Mouse (Mus musculus): ENCODE measurements around the gene Sh3d19.
"Not testable (repeated sequence)": the region's sequence is repeated elsewhere in the genome, so short reads cannot be mapped to it uniquely, and the experiment has no call there.

The Sh3d19 gene

GRCm38 (mm10) chr3:85980036-85980435 is 9.1 kb downstream of the Sh3d19 start:
- DNase-seq (ENCODE audit: low read depth, low spot score), result no peak

- not testable (repeated sequence) for DNase-seq (ENCODE audit: low read depth, low spot score)
These were observed 10.9 kb downstream of the Sh3d19 start for GRCm38 (mm10) chr3:85981761-85982160.

DNA sequence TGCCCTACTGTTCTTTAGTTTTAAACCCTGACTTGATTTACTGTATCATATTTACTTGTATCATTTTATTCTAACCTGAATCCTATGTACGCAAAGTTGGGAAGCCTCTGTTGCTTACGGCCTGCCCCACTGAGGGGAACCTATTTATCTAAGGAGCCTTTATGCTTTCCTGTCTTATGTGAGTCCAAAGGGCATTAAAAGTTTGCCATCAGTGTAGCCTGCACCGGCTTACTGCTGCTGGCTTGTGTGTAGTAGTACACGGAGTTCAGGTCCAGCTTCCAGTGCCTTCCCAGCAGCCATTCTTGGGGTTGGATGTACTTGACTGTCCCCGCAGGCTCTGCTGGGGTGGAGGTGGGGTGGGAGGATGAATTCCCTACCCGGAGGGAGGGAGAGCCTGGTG is 13.6 kb downstream of the Sh3d19 start:
- DNase-seq (ENCODE audit: low read depth, low spot score), result no peak

- DNase-seq (ENCODE audit: low read depth, low spot score), result no peak
These were observed 16.3 kb downstream of the Sh3d19 start for GRCm38 (mm10) chr3:85987225-85987624.

- no peak for DNase-seq (ENCODE audit: low read depth, low spot score)
These were observed 20.4 kb downstream of the Sh3d19 start for GRCm38 (mm10) chr3:85991140-85991801.

GRCm38 (mm10) chr3:85991802-85992156 is 20.9 kb downstream of the Sh3d19 start:
- DNase-seq (ENCODE audit: low read depth, low spot score), result no peak

DNA sequence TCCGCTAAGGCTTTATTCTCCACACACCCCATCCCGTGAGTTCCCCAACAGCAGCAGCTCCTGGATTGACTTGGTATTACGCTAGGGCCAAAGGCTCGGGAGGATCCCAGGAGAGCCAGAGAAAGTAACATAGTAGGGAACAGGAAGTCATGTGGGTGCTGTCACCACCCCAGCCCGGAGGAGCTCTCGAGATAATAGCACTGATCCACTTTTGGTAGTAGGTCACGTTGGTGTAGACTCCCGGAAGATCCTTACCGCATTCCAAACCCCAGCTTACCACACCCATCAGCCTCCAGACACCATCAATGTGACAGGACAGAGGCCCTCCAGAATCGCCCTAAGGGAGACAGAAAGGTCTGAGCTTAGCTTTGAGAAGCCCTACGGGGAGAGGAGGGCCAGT is 22.8 kb downstream of the Sh3d19 start:
- no peak for DNase-seq (ENCODE audit: low read depth, low spot score)

DNA sequence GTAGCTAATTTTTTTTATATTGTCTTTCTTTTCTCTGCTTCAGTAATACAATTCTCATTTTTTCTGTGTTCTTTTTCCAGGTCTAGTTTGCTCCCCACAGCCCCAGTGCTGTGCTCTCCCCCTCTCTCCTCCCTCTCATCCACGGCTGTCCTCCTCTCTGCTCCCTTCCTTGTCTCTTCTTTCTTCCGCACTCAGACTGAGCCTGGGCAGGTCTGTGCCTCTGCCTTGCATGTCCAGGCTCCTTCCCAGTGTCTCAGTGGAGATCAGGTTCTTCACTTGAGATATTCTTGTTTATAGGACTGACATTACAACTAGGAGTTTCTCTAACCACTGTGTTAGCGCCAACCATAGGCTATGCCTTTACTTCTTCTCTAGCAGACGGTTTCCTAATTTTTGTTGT is 23.7 kb downstream of the Sh3d19 start:
- no peak for DNase-seq (ENCODE audit: low read depth, low spot score)

- no peak for DNase-seq (ENCODE audit: low read depth, low spot score)
These were observed 30.4 kb downstream of the Sh3d19 start for GRCm38 (mm10) chr3:86001271-86001670.

- DNase-seq (ENCODE audit: low read depth, low spot score), result no peak
These were observed 31.5 kb downstream of the Sh3d19 start, which contains the start of gene Prss48 for GRCm38 (mm10) chr3:86002423-86002822. Gene Prss48 (minus strand): TSS chr3:86002491.

GRCm38 (mm10) chr3:86002940-86003339 is 32.0 kb downstream of the Sh3d19 start:
- DNase-seq (ENCODE audit: low read depth, low spot score), result no peak

- no peak for DNase-seq (ENCODE audit: low read depth, low spot score)
These were observed 33.8 kb downstream of the Sh3d19 start for GRCm38 (mm10) chr3:86004751-86005150.

GRCm38 (mm10) chr3:86010618-86011017 is 39.7 kb downstream of the Sh3d19 start:
- DNase-seq (ENCODE audit: low read depth, low spot score), result no peak

- DNase-seq (ENCODE audit: low read depth, low spot score), result no peak
These were observed 40.5 kb downstream of the Sh3d19 start for GRCm38 (mm10) chr3:86011373-86011772.

DNA sequence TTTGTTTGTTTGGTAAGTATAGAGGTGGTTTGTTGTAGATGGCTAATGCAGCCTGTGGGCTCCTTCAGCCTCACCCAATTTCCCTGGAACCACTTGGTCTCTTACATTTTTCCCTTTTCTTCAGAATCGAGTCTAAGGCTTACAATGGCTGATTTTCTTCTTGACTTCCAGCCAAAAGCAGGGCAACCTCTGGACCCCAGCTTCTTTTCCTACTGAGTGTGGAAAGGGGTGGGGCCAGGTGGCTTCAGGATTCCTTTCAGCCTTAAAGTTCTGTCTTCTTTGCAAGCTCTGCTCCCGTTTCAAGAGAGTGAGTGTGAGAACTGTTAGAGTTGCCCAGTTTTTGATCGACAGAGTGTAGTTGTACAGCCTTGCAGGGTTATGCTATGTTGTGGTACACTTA is 40.9 kb downstream of the Sh3d19 start:
- no peak for DNase-seq (ENCODE audit: low read depth, low spot score)

DNA sequence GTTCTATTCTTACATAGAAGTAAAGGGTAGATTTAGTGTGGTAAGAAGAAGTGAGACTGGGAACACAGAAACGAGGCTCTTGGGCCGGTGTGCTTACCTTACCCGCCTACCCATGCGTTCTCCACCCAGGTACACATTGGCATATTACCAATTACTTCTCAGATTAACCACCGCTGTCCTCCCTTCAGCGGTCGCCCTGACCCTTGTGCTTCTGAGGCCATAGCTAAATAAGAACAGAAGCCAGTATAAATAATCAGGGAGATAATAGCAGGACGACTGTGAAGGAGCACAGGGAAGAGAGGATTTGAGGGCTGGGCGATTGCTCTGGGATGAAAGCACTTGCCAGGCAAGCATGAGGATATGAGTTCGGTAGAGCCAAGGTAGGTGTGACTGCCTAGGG is 42.9 kb downstream of the Sh3d19 start:
- DNase-seq (ENCODE audit: low read depth, low spot score), result no peak

DNA sequence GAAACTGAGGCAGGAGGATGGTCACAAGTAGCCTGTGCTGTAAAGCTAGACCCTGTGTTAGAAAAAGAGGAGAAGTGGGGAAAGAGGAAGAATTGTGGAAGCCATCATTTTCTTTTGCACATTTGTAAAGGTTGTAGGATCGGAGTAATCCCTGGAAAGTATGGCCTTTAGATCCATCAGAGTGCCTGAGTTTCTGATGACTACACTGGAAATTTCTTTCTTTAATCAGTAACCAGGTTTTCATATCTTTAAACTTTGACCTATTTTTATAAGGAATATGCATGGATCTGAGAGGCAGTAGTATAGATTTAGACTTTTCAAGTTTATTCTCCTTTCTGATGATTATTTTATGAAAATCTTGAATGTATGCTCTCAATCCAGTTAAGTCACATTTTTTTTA is 46.1 kb downstream of the Sh3d19 start:
- no peak for DNase-seq (ENCODE audit: low read depth, low spot score)

- DNase-seq (ENCODE audit: low read depth, low spot score), result peak; percentile 65
These were observed 46.6 kb downstream of the Sh3d19 start for GRCm38 (mm10) chr3:86017484-86017883.

DNA sequence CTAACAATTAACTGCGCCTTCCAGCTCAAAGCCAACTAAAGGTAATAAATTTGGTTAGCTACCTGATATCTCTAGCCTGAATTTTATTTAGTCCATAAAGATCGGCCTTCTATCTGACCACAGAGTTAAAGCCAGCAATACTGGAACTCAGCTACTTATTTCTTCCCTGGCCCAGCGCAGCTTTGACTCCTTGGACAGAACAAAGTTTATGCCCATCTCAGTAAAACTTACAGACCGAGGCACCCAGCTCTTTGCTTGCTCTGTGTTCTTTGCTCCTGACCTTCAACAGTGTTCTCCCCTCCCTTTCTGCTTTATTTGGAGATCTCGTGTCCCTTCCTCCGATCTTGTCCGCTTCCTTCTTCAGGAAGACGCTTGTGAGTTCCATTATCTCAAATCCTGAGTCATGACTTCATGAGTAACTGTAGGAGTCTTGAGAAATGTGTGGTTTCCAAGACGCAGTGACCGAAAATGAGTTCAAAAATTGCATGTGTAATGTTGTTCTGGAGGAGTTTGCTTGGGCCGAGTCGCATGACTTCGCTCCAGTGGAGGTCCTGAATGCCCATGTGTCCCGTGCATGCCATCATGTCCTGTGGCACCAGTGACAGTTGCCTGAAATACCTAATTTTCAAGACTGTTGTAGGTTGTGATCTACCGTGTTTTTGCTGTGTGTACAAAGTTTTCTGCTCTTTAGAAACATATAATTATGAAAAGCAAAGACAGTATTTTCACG is 50.2 kb downstream of the Sh3d19 start:
- DNase-seq (ENCODE audit: low read depth, low spot score), result no peak

GRCm38 (mm10) chr3:86021651-86022050 is 50.7 kb downstream of the Sh3d19 start:
- no peak for DNase-seq (ENCODE audit: low read depth, low spot score)

GRCm38 (mm10) chr3:86024065-86024795 is 53.3 kb downstream of the Sh3d19 start:
- no peak for DNase-seq (ENCODE audit: low read depth, low spot score)

- DNase-seq (ENCODE audit: low read depth, low spot score), result no peak
These were observed 54.6 kb downstream of the Sh3d19 start for GRCm38 (mm10) chr3:86025341-86026137.
